Comparison of ENCODE assay signal across 9 mouse cellular contexts in genomic region chr3:94502243-94502642, GRCm38 (mm10). TPM values are rescaled to one million over a fixed set of nuclear protein-coding genes. Genes with fewer than 3 reads are reported as not detected.
DNase-seq lines count a peak whose midpoint lies in the region; ATAC-seq and TF ChIP-seq lines count a peak whose summit lies in the region.
"Had no signal": no experiment of that assay in that cellular context is flagged by ENCODE, and none has a peak within 500 bp of the region (broad histone marks: within the 10 kb centered on the region; RNA-seq: fewer than 3 reads in every experiment).

No protein-coding gene starts in this region.

- H3K4me3 ChIP-seq in heart, embryonic 11.5 days (ENCODE audit: low read depth, low read length), result no peak overlapping the region

- peak; percentile 75; the same call in 1 of the 2 replicates for TF ChIP-seq CTCF in brain, embryonic 14.5 days (IDR thresholded peaks at IDR 0.05; ENCODE audit: borderline replicate concordance, extremely low read depth, insufficient read depth, insufficient read length)

- no peaks in the 10 kb centered on the region for H3K27me3 ChIP-seq in heart, embryonic 11.5 days (ENCODE audit: control insufficient read depth, insufficient read depth, low read length)

- no peak for TF ChIP-seq POLR2A in brain, embryonic 14.5 days (IDR thresholded peaks at IDR 0.05; ENCODE audit: borderline replicate concordance, extremely low read depth, insufficient read depth, insufficient read length, poor library complexity, severe bottlenecking)

- ATAC-seq in heart, embryonic 11.5 days (replicated peaks; ENCODE audit: insufficient number of reproducible peaks, low FRiP score, low TSS enrichment), result no peak
- peak; percentile 91 for ATAC-seq in granulocyte monocyte progenitor cell, adult 5-6 weeks (replicated peaks; ENCODE audit: poor library complexity, severe bottlenecking)

- 71% methylated on average over 3 of the region's 3 CpGs for WGBS in heart, embryonic 11.5 days (ENCODE audit: insufficient replicate concordance)

- H3K4me1 ChIP-seq in heart, embryonic 11.5 days (ENCODE audit: control insufficient read depth, insufficient read depth, low read length), result no peaks in the 10 kb centered on the region

- H3K9me3 ChIP-seq in heart, embryonic 11.5 days (replicated peaks; ENCODE audit: control insufficient read depth, low read length), result no peaks in the 10 kb centered on the region

- peaks cover 11% of the 10 kb centered on the region for H3K36me3 ChIP-seq in heart, embryonic 11.5 days (ENCODE audit: control insufficient read depth, insufficient read depth, low read length)

- no peak overlapping the region for H3K27ac ChIP-seq in heart, embryonic 11.5 days (ENCODE audit: low read depth, low read length)

- peak; percentile 11 for DNase-seq in heart, adult 8-10 months (ENCODE audit: low spot score)
- DNase-seq in A20 (ENCODE audit: low read depth, low spot score), result peak; percentile 20
- peak; percentile 63 for DNase-seq in brain, embryonic 14.5 days (ENCODE audit: low read depth)
- peak; percentile 36 for DNase-seq in mesoderm, embryonic 11.5 days (ENCODE audit: low read depth, low spot score)
- DNase-seq in yolk sac, embryonic 10.5 days (ENCODE audit: low spot score), result no peak
- no peak for DNase-seq in layer of hippocampus, postnatal 36 days

- H3K4me2 ChIP-seq in heart, embryonic 11.5 days, result no peak overlapping the region

- H3K9ac ChIP-seq in heart, embryonic 11.5 days (ENCODE audit: low read depth, low read length), result no peak overlapping the region

RNA-seq across cellular contexts. Expression of gene Riiad1, which starts 22.1 kb away (rescaled TPM):
- 1 to 10 TPM in 3 of 4 experiments, under 1 TPM in 1; 0.95 to 2.1 (median 1.1) TPM for total RNA-seq in heart, adult 8-10 months (2022)
- polyA plus RNA-seq in heart, embryonic 11.5 days (2014; fragmentation: Nextera tagmentation; extraction: Ambion mirVana), result 6.6 and 7.0 TPM in 2 replicates
- polyA plus RNA-seq in brain, embryonic 14.5 days (2012; rRNA removed), result 5.7 and 5.8 TPM in 2 replicates
- total RNA-seq in granulocyte monocyte progenitor cell, adult 5-6 weeks (2014; fragmentation: Nextera tagmentation), result not detected in 2 replicates
- total RNA-seq in granulocyte monocyte progenitor cell, adult 5-6 weeks (2017), result not detected in 2 replicates
- 1 to 10 TPM; 5.7 to 6.3 TPM for total RNA-seq in layer of hippocampus, postnatal 36 days (2021)

RNA-seq across cellular contexts. Expression of gene Celf3, which starts 24.1 kb away (rescaled TPM):
- total RNA-seq in heart, adult 8-10 months (2022), result under 1 TPM in 1 of 4 experiments, not detected in 3; 0.12 TPM
- 2.8 and 4.7 TPM in 2 replicates for polyA plus RNA-seq in heart, embryonic 11.5 days (2014; fragmentation: Nextera tagmentation; extraction: Ambion mirVana)
- 696 and 882 TPM in 2 replicates for polyA plus RNA-seq in brain, embryonic 14.5 days (2012; rRNA removed)
- total RNA-seq in granulocyte monocyte progenitor cell, adult 5-6 weeks (2014; fragmentation: Nextera tagmentation), result not detected in 2 replicates
- total RNA-seq in granulocyte monocyte progenitor cell, adult 5-6 weeks (2017), result not detected in 2 replicates
- 100 to 1,000 TPM; 156 to 195 TPM for total RNA-seq in layer of hippocampus, postnatal 36 days (2021)

RNA-seq across cellular contexts. Expression of gene Oaz3, which starts 58.5 kb away (rescaled TPM):
- total RNA-seq in heart, adult 8-10 months (2022), result under 1 TPM in 1 of 4 experiments, not detected in 3; 0.41 TPM
- 0.29 TPM in 1 of 2 replicates, not detected in the other for polyA plus RNA-seq in heart, embryonic 11.5 days (2014; fragmentation: Nextera tagmentation; extraction: Ambion mirVana)
- polyA plus RNA-seq in brain, embryonic 14.5 days (2012; rRNA removed), result 0.16 and 0.57 TPM in 2 replicates
- not detected in 2 replicates for total RNA-seq in granulocyte monocyte progenitor cell, adult 5-6 weeks (2014; fragmentation: Nextera tagmentation)
- total RNA-seq in granulocyte monocyte progenitor cell, adult 5-6 weeks (2017), result 6.9 TPM in 1 of 2 replicates, not detected in the other
- not detected for total RNA-seq in layer of hippocampus, postnatal 36 days (2021)
- total RNA-seq: adrenal gland, postnatal 36 days had no signal

RNA-seq across cellular contexts. Expression of gene Mrpl9, which starts 59.1 kb away (rescaled TPM):
- total RNA-seq in heart, adult 8-10 months (2022), result 10 to 100 TPM; 57.4 to 69.0 (median 61.9) TPM
- 60.8 and 65.5 TPM in 2 replicates for polyA plus RNA-seq in heart, embryonic 11.5 days (2014; fragmentation: Nextera tagmentation; extraction: Ambion mirVana)
- polyA plus RNA-seq in brain, embryonic 14.5 days (2012; rRNA removed), result 48.8 and 51.9 TPM in 2 replicates
- 32.5 and 49.1 TPM in 2 replicates for total RNA-seq in granulocyte monocyte progenitor cell, adult 5-6 weeks (2014; fragmentation: Nextera tagmentation)
- 56.3 and 60.6 TPM in 2 replicates for total RNA-seq in granulocyte monocyte progenitor cell, adult 5-6 weeks (2017)
- total RNA-seq in layer of hippocampus, postnatal 36 days (2021), result 10 to 100 TPM; 44.7 to 45.3 TPM

Comparison
In these comparisons a context has a peak if more than half of its experiments do, and no peak if none do; other contexts are left out.
1. DNase-seq: peak in heart, adult 8-10 months (single experiment), A20 (single experiment), brain, embryonic 14.5 days (single experiment) and mesoderm, embryonic 11.5 days (single experiment); none in yolk sac, embryonic 10.5 days (single experiment) and layer of hippocampus, postnatal 36 days (0 of 2).
2. RNA of gene Celf3, which starts 24.1 kb away (total RNA-seq): 156 to 195 TPM in layer of hippocampus, postnatal 36 days; 0.12 TPM in heart, adult 8-10 months and not detected in granulocyte monocyte progenitor cell, adult 5-6 weeks; every median in the first group is over 100 times any median in the second.